Mouse (Mus musculus): ENCODE data around the gene Nelfe.

Gene Nelfe

GRCm38 (mm10) chr17:34847615-34848014 lies 2.6 kb upstream of the Nelfe start:
- DNase-seq = no peak

GRCm38 (mm10) chr17:34850517-34851125 lies 430 bp downstream of the Nelfe start:
- no peak for DNase-seq

DNA sequence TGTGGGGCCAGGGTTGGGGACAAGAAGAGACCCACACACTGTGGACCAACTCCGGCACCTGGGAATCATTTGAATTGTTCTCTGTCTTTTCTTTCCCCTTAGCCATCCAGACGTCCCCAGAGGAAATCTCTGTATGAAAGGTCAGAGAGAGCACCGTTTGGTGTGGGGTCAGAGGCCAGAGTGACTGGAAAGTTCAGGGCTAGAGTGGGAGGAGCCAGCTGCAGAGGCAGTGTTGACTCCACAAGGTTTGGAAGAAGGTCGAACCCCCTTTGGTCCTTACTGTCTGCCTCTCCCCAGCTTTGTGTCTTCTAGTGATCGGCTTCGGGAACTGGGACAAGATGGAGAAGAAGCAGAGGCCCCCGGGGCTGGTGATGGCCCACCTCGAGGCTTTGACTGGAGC lies 3.3 kb downstream of the Nelfe start:
- DNase-seq = no peak

GRCm38 (mm10) chr17:34854761-34855160 lies 4.6 kb downstream of the Nelfe start:
- no peak for DNase-seq

DNA sequence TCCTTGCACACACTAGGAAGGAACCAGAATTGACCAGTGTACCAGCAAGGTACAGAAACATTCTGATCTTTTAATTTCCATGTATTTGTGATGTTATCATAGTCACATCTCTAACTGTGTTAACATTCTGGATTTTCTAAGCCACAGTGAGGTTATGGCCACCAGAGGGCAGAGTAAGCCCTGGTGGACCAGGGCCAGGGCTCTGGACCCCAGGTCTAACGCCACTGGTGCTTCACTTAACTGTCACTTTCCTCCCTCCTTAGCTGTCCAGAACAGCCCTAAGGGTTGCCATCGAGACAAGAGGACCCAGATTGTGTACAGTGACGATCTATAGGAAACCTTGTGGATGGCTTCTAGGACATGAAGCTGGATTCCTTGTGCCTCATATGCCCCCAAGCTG lies 5.6 kb downstream of the Nelfe start:
- no peak for DNase-seq

GRCm38 (mm10) chr17:34858670-34859069 lies 8.5 kb downstream of the Nelfe start:
- DNase-seq = no peak

- no peak for DNase-seq
These were observed 10.3 kb downstream of the Nelfe start for GRCm38 (mm10) chr17:34860514-34860913.

- no peak for DNase-seq
These were observed 11.7 kb downstream of the Nelfe start for GRCm38 (mm10) chr17:34861704-34862415.

DNA sequence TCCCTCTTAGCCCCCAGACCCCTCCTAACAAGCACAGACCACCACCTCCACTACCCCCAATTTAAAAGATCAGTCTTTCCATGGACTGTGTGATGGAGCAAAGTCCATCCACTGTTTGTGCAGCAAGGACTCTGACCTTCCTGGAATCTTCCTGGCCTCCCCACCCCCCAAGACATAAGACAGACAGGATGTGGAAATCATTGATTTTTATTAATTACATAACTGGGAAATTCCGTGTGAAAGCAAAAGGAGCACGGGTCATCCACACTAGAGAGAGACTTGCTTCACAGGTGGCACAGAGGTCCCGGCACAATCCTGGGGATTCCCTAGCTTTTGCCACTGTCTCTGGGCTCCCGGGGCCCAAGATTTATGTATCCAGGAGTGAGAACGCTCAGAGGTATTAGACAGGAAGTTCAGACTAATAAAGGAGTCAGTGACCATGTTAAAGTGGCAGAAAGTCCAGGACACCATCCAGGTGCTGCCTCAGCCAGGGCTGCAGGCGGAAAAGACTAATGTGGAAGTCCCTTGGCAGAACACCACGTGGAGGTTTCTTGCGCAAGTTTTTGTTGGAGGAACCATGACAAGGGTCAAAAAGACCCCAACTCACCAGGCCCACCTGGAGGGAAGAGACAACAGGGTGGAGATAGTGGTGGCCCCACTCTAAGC lies 12.4 kb downstream of the Nelfe start, which contains the start of gene Cfb:
Cfb (minus strand) TSS at position 103 of the 666 bp plus-strand sequence.
- DNase-seq = no peak

- DNase-seq = no peak
These were observed 15.8 kb downstream of the Nelfe start for GRCm38 (mm10) chr17:34865981-34866380.

- DNase-seq = no peak
These were observed 24.1 kb downstream of the Nelfe start for GRCm38 (mm10) chr17:34874321-34874720.

DNA sequence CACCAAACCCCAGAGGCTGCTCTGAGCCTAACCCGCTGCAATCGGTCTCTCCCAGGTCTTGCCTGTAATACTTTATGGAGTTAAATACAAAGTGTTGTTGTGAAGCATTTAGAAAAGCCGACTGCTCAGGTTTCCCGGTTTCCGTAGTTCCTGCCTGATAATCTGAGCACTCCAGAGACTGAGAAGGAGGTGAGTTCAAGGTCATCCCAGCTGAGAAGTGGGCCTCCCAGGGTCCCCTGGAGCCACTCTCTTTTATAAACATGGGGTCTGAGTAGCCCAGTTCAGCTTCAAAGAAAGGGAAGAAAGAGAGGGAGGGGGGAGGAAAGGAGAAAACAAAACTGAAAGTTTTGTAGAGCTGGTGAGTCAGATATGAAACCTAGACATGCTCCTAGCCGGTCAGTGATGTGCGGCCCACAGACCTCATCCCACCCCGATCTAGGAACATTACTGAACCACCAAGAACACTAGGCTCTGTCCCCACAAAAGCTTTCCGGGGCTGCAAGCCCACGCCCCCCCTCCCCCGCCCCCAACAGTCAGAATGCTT lies 29.2 kb downstream of the Nelfe start, which contains the start of gene Zbtb12:
Zbtb12 (plus strand) TSS at position 148 of the 544 bp plus-strand sequence.
- no peak for DNase-seq

GRCm38 (mm10) chr17:34881166-34881565 lies 31.0 kb downstream of the Nelfe start:
- no peak for DNase-seq

DNA sequence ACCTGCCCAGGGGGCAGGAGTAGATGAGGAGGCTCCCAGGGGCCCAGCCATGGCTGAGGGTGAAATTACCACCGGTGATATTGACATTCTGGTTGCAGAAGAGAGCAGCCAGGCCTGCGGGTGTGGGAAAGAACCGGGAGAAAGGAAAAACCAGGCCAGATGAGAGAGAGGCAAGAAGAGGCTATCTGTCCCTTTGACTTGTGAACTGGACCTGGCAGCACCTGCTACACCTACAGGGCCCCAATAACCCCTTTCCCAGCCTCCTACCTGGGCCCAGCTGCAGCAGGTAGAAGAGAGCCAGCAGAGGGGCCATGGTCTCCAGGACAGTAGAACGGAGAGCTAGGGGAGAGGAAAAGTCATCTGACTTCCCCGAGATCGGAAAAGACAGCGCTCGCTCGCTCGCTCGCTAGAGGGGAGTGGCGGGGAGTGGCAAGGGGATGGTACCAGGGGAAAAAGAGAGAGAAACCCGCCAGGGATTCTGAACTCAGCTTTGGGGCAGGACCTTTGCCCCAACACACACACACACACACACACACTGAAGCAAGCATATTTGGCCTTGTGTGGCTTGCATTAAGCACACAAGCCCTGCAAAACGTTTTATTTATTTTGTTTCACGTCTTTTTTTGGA lies 31.6 kb downstream of the Nelfe start, which contains the start of gene Gm20547:
Gm20547 (minus strand) TSS at position 360 of the 628 bp plus-strand sequence.
- no peak for DNase-seq

DNA sequence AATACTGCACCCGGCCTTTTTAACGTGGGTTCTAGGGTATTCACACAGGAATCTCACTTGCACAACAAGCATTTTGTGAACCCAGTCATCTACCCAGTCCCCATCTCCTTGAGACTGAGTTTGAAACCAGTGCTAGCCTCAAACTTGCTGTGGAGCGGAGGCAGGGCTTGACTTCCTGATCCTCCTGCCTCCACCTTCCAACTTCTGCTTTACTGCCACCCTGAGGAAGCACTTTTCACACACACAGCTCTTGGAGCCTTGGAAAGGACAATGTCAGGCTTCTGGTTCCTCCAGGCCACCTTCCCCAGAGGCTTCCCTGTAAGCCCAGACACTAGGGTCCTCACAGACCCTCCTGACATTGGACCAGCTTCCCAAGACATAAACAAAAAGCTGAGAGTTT lies 33.1 kb downstream of the Nelfe start:
- no peak for DNase-seq

- DNase-seq = no peak
These were observed 34.5 kb downstream of the Nelfe start for GRCm38 (mm10) chr17:34884704-34885103.

DNA sequence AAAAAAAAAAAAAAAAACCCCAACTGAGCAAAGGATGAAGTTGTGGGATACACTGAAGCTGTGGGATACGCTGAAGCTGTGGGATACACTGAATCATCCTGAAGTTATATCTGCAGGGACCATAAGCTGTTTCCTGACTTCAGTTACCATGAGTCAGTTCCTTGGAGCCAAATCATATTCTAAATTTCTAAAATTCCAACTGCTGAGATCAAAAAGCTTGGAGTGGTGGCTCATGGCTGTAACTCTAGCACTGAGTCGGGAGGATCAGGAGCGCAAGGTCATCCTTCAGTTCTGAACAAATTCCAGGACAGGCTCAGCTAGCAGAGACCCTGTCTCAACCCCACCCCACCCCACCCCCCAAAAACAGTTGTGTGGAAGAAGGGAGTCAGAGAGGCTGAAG lies 35.4 kb downstream of the Nelfe start:
- DNase-seq = no peak

- no peak for DNase-seq
These were observed 37.8 kb downstream of the Nelfe start for GRCm38 (mm10) chr17:34887942-34888341.

DNA sequence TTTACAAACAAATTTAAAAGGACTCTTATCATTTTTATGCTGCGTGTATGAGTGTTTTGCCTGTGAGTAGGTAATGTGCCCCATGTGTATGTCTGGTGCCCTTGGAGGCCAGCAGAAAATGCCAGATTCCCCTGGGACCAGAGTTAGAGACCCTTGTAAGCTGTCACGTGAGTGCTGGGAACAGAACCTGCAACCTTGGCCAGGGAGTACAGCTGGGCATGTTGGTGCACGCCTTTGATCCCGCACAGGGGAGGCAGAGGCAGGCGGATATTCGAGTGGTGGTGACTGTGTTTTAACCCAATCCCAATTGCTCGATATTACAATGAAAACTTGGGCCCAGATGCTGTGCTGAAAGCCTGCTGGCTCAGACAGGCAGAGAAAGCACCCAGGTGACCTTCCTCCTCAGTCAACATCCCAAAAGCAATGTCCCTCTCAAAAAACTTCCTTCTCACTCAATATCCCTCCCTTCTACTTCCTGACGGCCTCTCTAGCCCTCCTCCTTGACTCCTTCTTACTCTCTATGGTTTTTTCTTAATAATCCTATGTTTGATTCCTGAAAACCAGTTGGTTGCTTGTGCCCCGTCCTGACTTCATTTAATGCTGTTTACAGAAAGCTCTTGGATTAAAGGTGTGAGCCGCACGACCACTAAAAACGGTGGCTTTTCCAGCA lies 40.0 kb downstream of the Nelfe start:
- no peak for DNase-seq

GRCm38 (mm10) chr17:34891377-34891776 lies 41.2 kb downstream of the Nelfe start:
- no peak for DNase-seq

GRCm38 (mm10) chr17:34893072-34893824 lies 43.1 kb downstream of the Nelfe start:
- no peak for DNase-seq
